In the genomic region with DNA sequence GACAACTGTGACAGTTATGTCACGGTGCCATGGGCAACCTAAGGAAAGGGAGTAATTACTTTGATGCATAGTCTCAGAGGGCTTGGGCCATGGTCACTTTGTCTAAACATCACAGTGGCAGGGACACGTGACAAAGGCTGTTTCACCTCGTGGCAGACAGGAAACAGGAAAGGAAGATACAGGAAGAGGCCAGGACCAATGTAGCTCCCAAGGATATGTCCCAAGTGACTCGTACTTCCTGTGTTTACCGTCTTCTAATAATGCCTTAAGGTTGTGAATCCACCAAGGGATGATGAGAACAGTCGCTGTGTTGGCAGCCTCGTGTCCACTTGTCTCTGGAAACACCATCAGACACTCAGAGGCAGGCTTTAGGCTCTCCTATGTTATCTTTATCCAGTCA, we compare ENCODE assay signal across 21 mouse cellular contexts. TPM values are rescaled to one million over a fixed set of nuclear protein-coding genes. Genes with fewer than 3 reads are reported as not detected.
DNase-seq lines count a peak whose midpoint lies in the region; ATAC-seq and TF ChIP-seq lines count a peak whose summit lies in the region.
"Had no signal": no experiment of that assay in that cellular context is flagged by ENCODE, and none has a peak within 500 bp of the region (broad histone marks: within the 10 kb centered on the region; RNA-seq: fewer than 3 reads in every experiment).

No protein-coding gene starts in this region.

- H3K9me3 ChIP-seq in kidney, embryonic 16.5 days (ENCODE audit: low read length): no peaks in the 10 kb centered on the region
- H3K9me3 ChIP-seq in heart, embryonic 10.5 days: no peaks in the 10 kb centered on the region
- H3K9me3 ChIP-seq in midbrain, embryonic 16.5 days (replicated peaks; ENCODE audit: control insufficient read depth, low read length, poor library complexity, severe bottlenecking): no peaks in the 10 kb centered on the region
- H3K9me3 ChIP-seq: embryonic facial prominence, embryonic 15.5 days; G1E; limb, embryonic 10.5 days; lung, embryonic 15.5 days; midbrain, embryonic 13.5 days; neural tube, embryonic 15.5 days had no signal

- 63% methylated on average over 7 of the region's 7 CpGs for WGBS in kidney, adult 2 months
- WGBS in kidney, embryonic 16.5 days: 54% methylated on average over 7 of the region's 7 CpGs
- WGBS in heart, embryonic 10.5 days: 52% methylated on average over 7 of the region's 7 CpGs
- 82% methylated on average over 7 of the region's 7 CpGs for WGBS in midbrain, embryonic 16.5 days

- H3K36me3 ChIP-seq in kidney, adult 2 months (ENCODE audit: control insufficient read depth, insufficient read depth, low read length): no peaks in the 10 kb centered on the region
- H3K36me3 ChIP-seq in kidney, embryonic 16.5 days (ENCODE audit: insufficient read depth, low read length): peaks cover 34% of the 10 kb centered on the region
- H3K36me3 ChIP-seq in heart, embryonic 10.5 days: peaks cover 46% of the 10 kb centered on the region
- no peaks in the 10 kb centered on the region for H3K36me3 ChIP-seq in midbrain, embryonic 16.5 days (ENCODE audit: control insufficient read depth, insufficient read depth, low read length)
- H3K36me3 ChIP-seq: G1E; midbrain, embryonic 13.5 days; neural tube, embryonic 15.5 days had no signal

- intact Hi-C loops in heart, postnatal 36 days (cut with DNase I): no loop called here
- intact Hi-C loops in left cerebral cortex, postnatal 36 days (cut with DNase I): no loop called here

- no peak overlapping the region for H3K4me2 ChIP-seq in kidney, embryonic 16.5 days (replicated peaks; ENCODE audit: low read depth, low read length)
- H3K4me2 ChIP-seq in midbrain, embryonic 16.5 days (ENCODE audit: low read length): no peak overlapping the region
- H3K4me2 ChIP-seq: embryonic facial prominence, embryonic 15.5 days; liver, embryonic 11.5 days; lung, embryonic 15.5 days; midbrain, embryonic 13.5 days; neural tube, embryonic 15.5 days had no signal

- no peak for ATAC-seq in kidney, embryonic 16.5 days (ENCODE audit: low FRiP score, low TSS enrichment)
- no peak for ATAC-seq in midbrain, embryonic 16.5 days
- ATAC-seq: CD4-positive, CD25-positive, alpha-beta regulatory T cell, adult 4 months; midbrain, embryonic 13.5 days had no signal

- H3K4me3 ChIP-seq in kidney, adult 2 months (ENCODE audit: insufficient read depth, low read depth, low read length): no peak overlapping the region
- no peak overlapping the region for H3K4me3 ChIP-seq in kidney, embryonic 16.5 days (ENCODE audit: low read length)
- H3K4me3 ChIP-seq in heart, embryonic 10.5 days: no peak overlapping the region
- no peak overlapping the region for H3K4me3 ChIP-seq in midbrain, embryonic 16.5 days (ENCODE audit: low read depth, low read length)
- H3K4me3 ChIP-seq: embryonic facial prominence, embryonic 15.5 days; limb, embryonic 10.5 days; lung, embryonic 15.5 days; midbrain, embryonic 13.5 days; myocyte; neural tube, embryonic 15.5 days had no signal

- no peak for TF ChIP-seq CTCF in kidney, adult 2 months (conservative IDR thresholded peaks at IDR 0.05; ENCODE audit: insufficient read depth, insufficient read length, low read depth, low read length)

- TF ChIP-seq POLR2A in kidney, adult 2 months (IDR thresholded peaks at IDR 0.05; ENCODE audit: low read depth, low read length): no peak

- H3K4me1 ChIP-seq in kidney, adult 2 months (ENCODE audit: control insufficient read depth, insufficient read depth, low read length): no peaks in the 10 kb centered on the region
- no peaks in the 10 kb centered on the region for H3K4me1 ChIP-seq in kidney, embryonic 16.5 days (ENCODE audit: insufficient read depth, low read length)
- H3K4me1 ChIP-seq in heart, embryonic 10.5 days: peaks cover 6% of the 10 kb centered on the region; the same call in 1 of the 2 replicates
- H3K4me1 ChIP-seq in midbrain, embryonic 16.5 days (ENCODE audit: control insufficient read depth, insufficient read depth, low read length): no peaks in the 10 kb centered on the region
- H3K4me1 ChIP-seq: embryonic facial prominence, embryonic 15.5 days; limb, embryonic 10.5 days; lung, embryonic 15.5 days; midbrain, embryonic 13.5 days had no signal

- no peaks in the 10 kb centered on the region for H3K27me3 ChIP-seq in kidney, adult 2 months (replicated peaks; ENCODE audit: control insufficient read depth, insufficient read depth, low read length)
- no peaks in the 10 kb centered on the region for H3K27me3 ChIP-seq in kidney, embryonic 16.5 days (ENCODE audit: insufficient read depth, low read length)
- no peaks in the 10 kb centered on the region for H3K27me3 ChIP-seq in heart, embryonic 10.5 days (ENCODE audit: insufficient read depth, poor library complexity, severe bottlenecking)
- H3K27me3 ChIP-seq in midbrain, embryonic 16.5 days (ENCODE audit: control insufficient read depth, insufficient read depth, low read depth, low read length): no peaks in the 10 kb centered on the region
- H3K27me3 ChIP-seq: embryonic facial prominence, embryonic 15.5 days; lung, embryonic 15.5 days; midbrain, embryonic 13.5 days; neural tube, embryonic 15.5 days had no signal

- H3K27ac ChIP-seq in kidney, adult 2 months (ENCODE audit: insufficient read depth, low read depth, low read length): no peak overlapping the region
- H3K27ac ChIP-seq in kidney, embryonic 16.5 days (ENCODE audit: low read length): no peak overlapping the region
- 0 out of 2 replicates have a peak overlapping the region, but pooled peaks have one; percentile 30 for H3K27ac ChIP-seq in heart, embryonic 10.5 days
- H3K27ac ChIP-seq in midbrain, embryonic 16.5 days (ENCODE audit: low read length): no peak overlapping the region
- H3K27ac ChIP-seq: embryonic facial prominence, embryonic 15.5 days; limb, embryonic 10.5 days; lung, embryonic 15.5 days; midbrain, embryonic 13.5 days; neural tube, embryonic 15.5 days had no signal

- no peak overlapping the region for H3K9ac ChIP-seq in kidney, embryonic 16.5 days (replicated peaks; ENCODE audit: low read length)
- H3K9ac ChIP-seq in midbrain, embryonic 16.5 days (ENCODE audit: low read depth, low read length): no peak overlapping the region
- H3K9ac ChIP-seq: embryonic facial prominence, embryonic 15.5 days; lung, embryonic 15.5 days; midbrain, embryonic 13.5 days; neural tube, embryonic 15.5 days had no signal

- DNase-seq in kidney, adult 2 months: peak; percentile 51
- DNase-seq in heart, embryonic 10.5 days (ENCODE audit: low spot score): no peak
- peak; percentile 10 to 18 for DNase-seq in heart, postnatal 36 days
- peak; percentile 17 for DNase-seq in lung, postnatal 14 days
- no peak for DNase-seq in left cerebral cortex, postnatal 36 days (ENCODE audit: low spot score in 2 of 2)
- DNase-seq in layer of hippocampus, adult 8-10 months (ENCODE audit: low spot score in 2 of 2): no peak
- DNase-seq: cerebellum, postnatal 14 days; embryo, embryonic 11 days; gastrocnemius, postnatal 25 days; retina, postnatal 1 day had no signal

RNA-seq across cellular contexts. Expression of gene Fam114a1, which starts 16.1 kb away (rescaled TPM):
- polyA plus RNA-seq in kidney, adult 2 months (2012; rRNA removed): 7.7 and 8.8 TPM in 2 replicates
- 42.8 and 44.6 TPM in 2 replicates for polyA plus RNA-seq in kidney, embryonic 16.5 days (2015; fragmentation: Nextera tagmentation; extraction: Ambion mirVana)
- 35.3 and 36.2 TPM in 2 replicates for polyA plus RNA-seq in heart, embryonic 10.5 days (2016; fragmentation: Nextera tagmentation; extraction: Ambion mirVana)
- 10 to 100 TPM; 16.4 to 16.8 TPM for total RNA-seq in heart, postnatal 36 days (2021)
- 6.6 and 7.3 TPM in 2 replicates for polyA plus RNA-seq in midbrain, embryonic 16.5 days (2015; fragmentation: Nextera tagmentation; extraction: Ambion mirVana)
- 1 to 10 TPM; 5.1 to 7.0 TPM for total RNA-seq in left cerebral cortex, postnatal 36 days (2021)
- 10 to 100 TPM in 1 of 4 experiments, 1 to 10 TPM in 3; 4.5 to 10.9 (median 6.7) TPM for total RNA-seq in layer of hippocampus, adult 8-10 months (2022)
- polyA plus RNA-seq: G1E had no signal

RNA-seq across cellular contexts. Expression of gene Tlr6, which starts 26.1 kb away (rescaled TPM):
- 0.33 and 0.41 TPM in 2 replicates for polyA plus RNA-seq in kidney, adult 2 months (2012; rRNA removed)
- polyA plus RNA-seq in kidney, embryonic 16.5 days (2015; fragmentation: Nextera tagmentation; extraction: Ambion mirVana): 0.62 and 0.77 TPM in 2 replicates
- polyA plus RNA-seq in heart, embryonic 10.5 days (2016; fragmentation: Nextera tagmentation; extraction: Ambion mirVana): 0.29 and 0.34 TPM in 2 replicates
- total RNA-seq in heart, postnatal 36 days (2021): under 1 TPM; 0.94 to 0.98 TPM
- polyA plus RNA-seq in midbrain, embryonic 16.5 days (2015; fragmentation: Nextera tagmentation; extraction: Ambion mirVana): 0.23 and 0.36 TPM in 2 replicates
- total RNA-seq in left cerebral cortex, postnatal 36 days (2021): under 1 TPM; 0.54 to 0.89 TPM
- total RNA-seq in layer of hippocampus, adult 8-10 months (2022): 1 to 10 TPM; 1.4 to 2.8 (median 2.1) TPM
- polyA plus RNA-seq: G1E had no signal

RNA-seq across cellular contexts. Expression of gene Tlr1, which starts 52.6 kb away (rescaled TPM):
- 0.96 and 2.7 TPM in 2 replicates for polyA plus RNA-seq in kidney, adult 2 months (2012; rRNA removed)
- polyA plus RNA-seq in kidney, embryonic 16.5 days (2015; fragmentation: Nextera tagmentation; extraction: Ambion mirVana): 0.58 and 0.62 TPM in 2 replicates
- 0.10 and 0.11 TPM in 2 replicates for polyA plus RNA-seq in heart, embryonic 10.5 days (2016; fragmentation: Nextera tagmentation; extraction: Ambion mirVana)
- total RNA-seq in heart, postnatal 36 days (2021): under 1 TPM; 0.39 to 0.68 TPM
- polyA plus RNA-seq in midbrain, embryonic 16.5 days (2015; fragmentation: Nextera tagmentation; extraction: Ambion mirVana): 0.22 and 0.28 TPM in 2 replicates
- total RNA-seq in left cerebral cortex, postnatal 36 days (2021): under 1 TPM; 0.20 to 0.22 TPM
- total RNA-seq in layer of hippocampus, adult 8-10 months (2022): 1 to 10 TPM in 2 of 4 experiments, under 1 TPM in 1, not detected in 1; 0.12 to 2.0 (median 1.8) TPM
- polyA plus RNA-seq: G1E had no signal

Comparison
In these comparisons a context has a peak if more than half of its experiments do, and no peak if none do; other contexts are left out.
1. DNase-seq: peak in kidney, adult 2 months (single experiment), heart, postnatal 36 days (2 of 2) and lung, postnatal 14 days (single experiment); none in heart, embryonic 10.5 days (single experiment), left cerebral cortex, postnatal 36 days (0 of 2) and layer of hippocampus, adult 8-10 months (0 of 2).